Comparison of ENCODE assay signal across 7 mouse cellular contexts in genomic region chr3:41408821-41409737, GRCm38 (mm10).
DNase-seq lines count a peak whose midpoint lies in the region; ATAC-seq lines count a peak whose summit lies in the region.

No protein-coding gene starts in this region.

- peak overlapping the region; percentile 31 for H3K4me3 ChIP-seq in embryonic facial prominence, embryonic 12.5 days
- H3K4me3 ChIP-seq in hindbrain, embryonic 10.5 days: peak overlapping the region; percentile 51
- H3K4me3 ChIP-seq in limb, embryonic 15.5 days: peak overlapping the region; percentile 33

- DNase-seq in thymus, postnatal 14 days: peak; percentile 4
- DNase-seq in thymus, postnatal 36 days: no peak
- DNase-seq in hindbrain, embryonic 10.5 days (ENCODE audit: low spot score): peak; percentile 23
- DNase-seq in natural killer cell, adult 2 months (ENCODE audit: low spot score in 2 of 2): peak; percentile 4 to 21

- 26% methylated on average over 15 of the region's 15 CpGs for WGBS in embryonic facial prominence, embryonic 12.5 days
- 33% methylated on average over 15 of the region's 15 CpGs for WGBS in hindbrain, embryonic 10.5 days
- 13% methylated on average over 15 of the region's 15 CpGs for WGBS in limb, embryonic 15.5 days

- ATAC-seq in embryonic facial prominence, embryonic 12.5 days (ENCODE audit: insufficient number of reproducible peaks, insufficient read depth, low FRiP score, low TSS enrichment): no peak
- peak; percentile 24; the same call in 1 of the 2 replicates for ATAC-seq in limb, embryonic 15.5 days (ENCODE audit: insufficient number of reproducible peaks, low FRiP score, low TSS enrichment, low read depth)
- ATAC-seq in megakaryocyte, adult 5-6 weeks (ENCODE audit: poor library complexity, severe bottlenecking): no peak

- H3K36me3 ChIP-seq in embryonic facial prominence, embryonic 12.5 days: no peaks in the 10 kb centered on the region
- no peaks in the 10 kb centered on the region for H3K36me3 ChIP-seq in hindbrain, embryonic 10.5 days
- no peaks in the 10 kb centered on the region for H3K36me3 ChIP-seq in limb, embryonic 15.5 days

- 0 out of 2 replicates have a peak, but pooled peaks cover 6% of the 10 kb centered on the region for H3K4me1 ChIP-seq in embryonic facial prominence, embryonic 12.5 days
- peaks cover 13% of the 10 kb centered on the region; the same call in 1 of the 2 replicates for H3K4me1 ChIP-seq in hindbrain, embryonic 10.5 days (replicated peaks)
- peaks cover 9% of the 10 kb centered on the region for H3K4me1 ChIP-seq in limb, embryonic 15.5 days

- H3K4me2 ChIP-seq in embryonic facial prominence, embryonic 12.5 days (replicated peaks): peak overlapping the region; percentile 49
- peak overlapping the region; percentile 54 for H3K4me2 ChIP-seq in limb, embryonic 15.5 days

- no peaks in the 10 kb centered on the region for H3K9me3 ChIP-seq in embryonic facial prominence, embryonic 12.5 days
- H3K9me3 ChIP-seq in hindbrain, embryonic 10.5 days: no peaks in the 10 kb centered on the region
- H3K9me3 ChIP-seq in limb, embryonic 15.5 days: no peaks in the 10 kb centered on the region

- no peaks in the 10 kb centered on the region for H3K27me3 ChIP-seq in embryonic facial prominence, embryonic 12.5 days
- peaks cover 7% of the 10 kb centered on the region; the same call in 1 of the 2 replicates for H3K27me3 ChIP-seq in hindbrain, embryonic 10.5 days (ENCODE audit: insufficient read depth, poor library complexity, severe bottlenecking)
- H3K27me3 ChIP-seq in limb, embryonic 15.5 days: no peaks in the 10 kb centered on the region

- H3K9ac ChIP-seq in embryonic facial prominence, embryonic 12.5 days: no peak overlapping the region
- H3K9ac ChIP-seq in limb, embryonic 15.5 days: peak overlapping the region; percentile 23; the same call in 1 of the 2 replicates

- H3K27ac ChIP-seq in embryonic facial prominence, embryonic 12.5 days: no peak overlapping the region
- peak overlapping the region; percentile 83 for H3K27ac ChIP-seq in hindbrain, embryonic 10.5 days
- no peak overlapping the region for H3K27ac ChIP-seq in limb, embryonic 15.5 days

Comparison
In these comparisons a context has a peak if more than half of its experiments do, and no peak if none do; other contexts are left out.
1. DNase-seq: peak in thymus, postnatal 14 days (single experiment), hindbrain, embryonic 10.5 days (single experiment) and natural killer cell, adult 2 months (2 of 2); none in thymus, postnatal 36 days (0 of 2).
2. Peak in every context shown above with its lines, with median percentiles within 50 percentile points of each other: H3K4me3 ChIP-seq.